Mouse (Mus musculus) kidney, postnatal 14 days (tissue): ENCODE measurements at regions not wholly inside any gene's neighbourhood (a gene's known extent, or its start where the extent isn't known, plus 50 kb on each side); places are given as distances from the start of the nearest gene placed in this dataset.

ENCODE experiments used
- DNase-seq: peaks from one replicate; pipeline ENCODE4 v3.0.0; 2022; ENCODE audit warnings: mixed read lengths

- no peak for DNase-seq
These were observed 204.1 kb downstream of the Tgfb2 start for GRCm38 (mm10) chr1:186501726-186502125.

GRCm38 (mm10) chr1:186497872-186498271 is 207.9 kb downstream of the Tgfb2 start:
- DNase-seq, result no peak

- DNase-seq, result no peak
These were observed 208.5 kb downstream of the Tgfb2 start for GRCm38 (mm10) chr1:186497333-186497732.

GRCm38 (mm10) chr1:186494411-186494783 is 211.4 kb downstream of the Tgfb2 start:
- no peak for DNase-seq

GRCm38 (mm10) chr1:186493664-186494410 is 212.0 kb downstream of the Tgfb2 start:
- no peak for DNase-seq

- DNase-seq, result no peak
These were observed 223.6 kb downstream of the Tgfb2 start for GRCm38 (mm10) chr1:186482177-186482576.

GRCm38 (mm10) chr1:186480019-186480418 is 225.8 kb downstream of the Tgfb2 start:
- no peak for DNase-seq

- DNase-seq, result peak; percentile 73
These were observed 227.2 kb downstream of the Tgfb2 start for GRCm38 (mm10) chr1:186478428-186479238.

GRCm38 (mm10) chr1:186474844-186475243 is 230.9 kb downstream of the Tgfb2 start:
- no peak for DNase-seq

GRCm38 (mm10) chr1:186474385-186474784 is 231.4 kb downstream of the Tgfb2 start:
- no peak for DNase-seq

GRCm38 (mm10) chr1:186472955-186473354 is 232.8 kb downstream of the Tgfb2 start:
- DNase-seq, result no peak

- no peak for DNase-seq
These were observed 240.3 kb downstream of the Tgfb2 start for GRCm38 (mm10) chr1:186465526-186465925.

GRCm38 (mm10) chr1:186460742-186461141 is 245.0 kb downstream of the Tgfb2 start:
- no peak for DNase-seq

GRCm38 (mm10) chr1:186458099-186458637 is 247.6 kb downstream of the Tgfb2 start:
- peak; percentile 36 for DNase-seq

- no peak for DNase-seq
These were observed 248.7 kb downstream of the Tgfb2 start for GRCm38 (mm10) chr1:186457098-186457497.

GRCm38 (mm10) chr1:186456131-186456530 is 249.7 kb downstream of the Tgfb2 start:
- peak; percentile 13 for DNase-seq

GRCm38 (mm10) chr1:186455177-186455660 is 250.6 kb downstream of the Tgfb2 start:
- no peak for DNase-seq

GRCm38 (mm10) chr1:186454393-186455085 is 251.2 kb downstream of the Tgfb2 start:
- DNase-seq, result no peak

GRCm38 (mm10) chr1:186448841-186449650 is 256.7 kb downstream of the Tgfb2 start:
- peak; percentile 36 for DNase-seq

GRCm38 (mm10) chr1:186447521-186447920 is 258.3 kb downstream of the Tgfb2 start:
- DNase-seq, result no peak

GRCm38 (mm10) chr1:186444701-186445131 is 261.1 kb downstream of the Tgfb2 start:
- DNase-seq, result peak; percentile 55

GRCm38 (mm10) chr1:186442160-186442559 is 263.6 kb downstream of the Tgfb2 start:
- DNase-seq, result no peak
